In genomic region chr5:123114924-123115323, GRCm38 (mm10) we compare ENCODE assay signal across 9 mouse cellular contexts. TPM values are rescaled to one million over a fixed set of nuclear protein-coding genes. Genes with fewer than 3 reads are reported as not detected.
DNase-seq lines count a peak whose midpoint lies in the region; ATAC-seq and TF ChIP-seq lines count a peak whose summit lies in the region.
"Had no signal": no experiment of that assay in that cellular context is flagged by ENCODE, and none has a peak within 500 bp of the region (broad histone marks: within the 10 kb centered on the region; RNA-seq: fewer than 3 reads in every experiment).

No protein-coding gene starts in this region.

- peak; percentile 41; the same call in 1 of the 2 replicates for ATAC-seq in hindbrain, postnatal 0 days
- no peak for ATAC-seq in hindbrain, embryonic 14.5 days (ENCODE audit: low FRiP score)
- no peak; the same call in 1 of the 2 replicates for ATAC-seq in lung, embryonic 16.5 days (ENCODE audit: low read depth)

- H3K4me2 ChIP-seq in hindbrain, postnatal 0 days (ENCODE audit: low read depth, low read length): no peak overlapping the region
- no peak overlapping the region for H3K4me2 ChIP-seq in hindbrain, embryonic 14.5 days (replicated peaks)
- no peak overlapping the region for H3K4me2 ChIP-seq in lung, embryonic 16.5 days (ENCODE audit: low read depth, low read length)

- 25% methylated on average over 7 of the region's 7 CpGs for WGBS in hindbrain, postnatal 0 days
- WGBS in hindbrain, embryonic 14.5 days: 35% methylated on average over 7 of the region's 7 CpGs
- 39% methylated on average over 7 of the region's 7 CpGs for WGBS in lung, embryonic 16.5 days

- intact Hi-C loops in gastrocnemius, postnatal 36 days (cut with DNase I): loop anchor here (5.0 kb wide), 1 partner anchor 37 kb away; no protein-coding TSS in a partner anchor

- H3K27ac ChIP-seq in hindbrain, postnatal 0 days: no peak overlapping the region
- no peak overlapping the region for H3K27ac ChIP-seq in hindbrain, embryonic 14.5 days
- 0 out of 2 replicates have a peak overlapping the region, but pooled peaks have one; percentile 13 for H3K27ac ChIP-seq in lung, embryonic 16.5 days (ENCODE audit: low read length)

- no peaks in the 10 kb centered on the region for H3K27me3 ChIP-seq in hindbrain, postnatal 0 days (ENCODE audit: insufficient read depth, low read length)
- no peaks in the 10 kb centered on the region for H3K27me3 ChIP-seq in hindbrain, embryonic 14.5 days (ENCODE audit: control insufficient read depth, insufficient read depth, low read length)
- H3K27me3 ChIP-seq in E14TG2a.4 (ENCODE audit: insufficient read depth, low read length): peaks cover 25% of the 10 kb centered on the region
- H3K27me3 ChIP-seq in lung, embryonic 16.5 days (ENCODE audit: control insufficient read depth, insufficient read depth, low read depth, low read length): no peaks in the 10 kb centered on the region

- TF ChIP-seq CTCF in hindbrain, postnatal 0 days (IDR thresholded peaks at IDR 0.05; ENCODE audit: low read depth): peak; percentile 74
- TF ChIP-seq CTCF in E14TG2a.4 (conservative IDR thresholded peaks at IDR 0.05; ENCODE audit: low read length): peak; percentile 25

- H3K4me3 ChIP-seq in hindbrain, postnatal 0 days (ENCODE audit: low read length): no peak overlapping the region
- H3K4me3 ChIP-seq in hindbrain, embryonic 14.5 days (replicated peaks; ENCODE audit: low read length): no peak overlapping the region
- no peak overlapping the region for H3K4me3 ChIP-seq in E14TG2a.4 (replicated peaks; ENCODE audit: low read length)
- no peak overlapping the region for H3K4me3 ChIP-seq in lung, embryonic 16.5 days (ENCODE audit: low read length)
- H3K4me3 ChIP-seq: myocyte had no signal

- DNase-seq in hindbrain, postnatal 0 days (ENCODE audit: low spot score): peak; percentile 59
- DNase-seq in hindbrain, embryonic 14.5 days (ENCODE audit: low spot score): no peak
- peak; percentile 42 for DNase-seq in 3T3-L1 (ENCODE audit: low read depth, low spot score)
- peak; percentile 32 to 59 for DNase-seq in thymus, postnatal 10 days (ENCODE audit: low spot score in 2 of 2)
- DNase-seq in cerebellum, adult 11-12 months: no peak
- no peak for DNase-seq in gastrocnemius, postnatal 36 days

- H3K4me1 ChIP-seq in hindbrain, postnatal 0 days (ENCODE audit: insufficient read depth, low read length): peaks cover 3% of the 10 kb centered on the region; the same call in 1 of the 2 replicates
- H3K4me1 ChIP-seq in hindbrain, embryonic 14.5 days (replicated peaks; ENCODE audit: control insufficient read depth, insufficient read depth, low read length): peaks cover 12% of the 10 kb centered on the region
- peaks cover 36% of the 10 kb centered on the region for H3K4me1 ChIP-seq in E14TG2a.4 (replicated peaks; ENCODE audit: low read depth, low read length)
- H3K4me1 ChIP-seq in lung, embryonic 16.5 days (replicated peaks; ENCODE audit: control insufficient read depth, insufficient read depth, low read length): peaks cover 29% of the 10 kb centered on the region

- H3K9ac ChIP-seq in hindbrain, postnatal 0 days (replicated peaks; ENCODE audit: low read length): no peak overlapping the region
- no peak overlapping the region for H3K9ac ChIP-seq in hindbrain, embryonic 14.5 days
- no peak overlapping the region for H3K9ac ChIP-seq in lung, embryonic 16.5 days (ENCODE audit: low read length)

- no peaks in the 10 kb centered on the region; the same call in 1 of the 2 replicates for H3K36me3 ChIP-seq in hindbrain, postnatal 0 days (ENCODE audit: insufficient read depth, low read length)
- H3K36me3 ChIP-seq in hindbrain, embryonic 14.5 days (replicated peaks; ENCODE audit: control insufficient read depth, insufficient read depth): no peaks in the 10 kb centered on the region
- H3K36me3 ChIP-seq in E14TG2a.4 (ENCODE audit: insufficient read depth, low read length): peaks cover 21% of the 10 kb centered on the region
- no peaks in the 10 kb centered on the region for H3K36me3 ChIP-seq in lung, embryonic 16.5 days (ENCODE audit: control insufficient read depth, insufficient read depth, low read length)

- H3K9me3 ChIP-seq in hindbrain, postnatal 0 days (ENCODE audit: low read length): no peaks in the 10 kb centered on the region
- H3K9me3 ChIP-seq in hindbrain, embryonic 14.5 days (ENCODE audit: control insufficient read depth, low read length): no peaks in the 10 kb centered on the region
- H3K9me3 ChIP-seq in E14TG2a.4 (ENCODE audit: low read length): no peaks in the 10 kb centered on the region
- H3K9me3 ChIP-seq in lung, embryonic 16.5 days (ENCODE audit: control insufficient read depth, low read length): no peaks in the 10 kb centered on the region

RNA-seq across cellular contexts. Expression of gene Rhof, which starts 17.6 kb away (rescaled TPM):
- 43.5 and 44.4 TPM in 2 replicates for total RNA-seq in hindbrain, postnatal 0 days (2014; rRNA removed)
- polyA plus RNA-seq in hindbrain, postnatal 0 days (2015; fragmentation: Nextera tagmentation; extraction: Ambion mirVana): 36.6 and 36.8 TPM in 2 replicates
- polyA plus RNA-seq in hindbrain, embryonic 14.5 days (2014; fragmentation: Nextera tagmentation; extraction: Ambion mirVana): 13.0 and 17.5 TPM in 2 replicates
- polyA plus RNA-seq in lung, embryonic 16.5 days (2015; fragmentation: Nextera tagmentation; extraction: Ambion mirVana): 5.3 and 5.6 TPM in 2 replicates
- under 1 TPM; 0.15 to 0.38 TPM for total RNA-seq in gastrocnemius, postnatal 36 days (2021)

RNA-seq across cellular contexts. Expression of gene Setd1b, which starts 27.1 kb away (rescaled TPM):
- total RNA-seq in hindbrain, postnatal 0 days (2014; rRNA removed): 4.8 TPM in 2 replicates
- 7.1 and 7.2 TPM in 2 replicates for polyA plus RNA-seq in hindbrain, postnatal 0 days (2015; fragmentation: Nextera tagmentation; extraction: Ambion mirVana)
- polyA plus RNA-seq in hindbrain, embryonic 14.5 days (2014; fragmentation: Nextera tagmentation; extraction: Ambion mirVana): 12.6 and 12.7 TPM in 2 replicates
- polyA plus RNA-seq in lung, embryonic 16.5 days (2015; fragmentation: Nextera tagmentation; extraction: Ambion mirVana): 8.4 and 9.1 TPM in 2 replicates
- 10 to 100 TPM in 1 of 2 experiments, 1 to 10 TPM in 1; 7.7 to 13.0 TPM for total RNA-seq in gastrocnemius, postnatal 36 days (2021)

RNA-seq across cellular contexts. Expression of gene Tmem120b, which starts 46.7 kb away (rescaled TPM):
- 15.3 and 29.3 TPM in 2 replicates for total RNA-seq in hindbrain, postnatal 0 days (2014; rRNA removed)
- 17.7 and 19.6 TPM in 2 replicates for polyA plus RNA-seq in hindbrain, postnatal 0 days (2015; fragmentation: Nextera tagmentation; extraction: Ambion mirVana)
- polyA plus RNA-seq in hindbrain, embryonic 14.5 days (2014; fragmentation: Nextera tagmentation; extraction: Ambion mirVana): 13.0 and 14.0 TPM in 2 replicates
- polyA plus RNA-seq in lung, embryonic 16.5 days (2015; fragmentation: Nextera tagmentation; extraction: Ambion mirVana): 12.4 and 14.5 TPM in 2 replicates
- total RNA-seq in gastrocnemius, postnatal 36 days (2021): 10 to 100 TPM; 18.9 to 19.0 TPM

RNA-seq across cellular contexts. Expression of gene Psmd9, which starts 54.3 kb away (rescaled TPM):
- 28.5 and 30.8 TPM in 2 replicates for total RNA-seq in hindbrain, postnatal 0 days (2014; rRNA removed)
- polyA plus RNA-seq in hindbrain, postnatal 0 days (2015; fragmentation: Nextera tagmentation; extraction: Ambion mirVana): 86.1 and 87.2 TPM in 2 replicates
- 59.1 and 66.8 TPM in 2 replicates for polyA plus RNA-seq in hindbrain, embryonic 14.5 days (2014; fragmentation: Nextera tagmentation; extraction: Ambion mirVana)
- 87.0 and 91.8 TPM in 2 replicates for polyA plus RNA-seq in lung, embryonic 16.5 days (2015; fragmentation: Nextera tagmentation; extraction: Ambion mirVana)
- total RNA-seq in gastrocnemius, postnatal 36 days (2021): 10 to 100 TPM; 13.0 to 15.7 TPM

Comparison
In these comparisons a context has a peak if more than half of its experiments do, and no peak if none do; other contexts are left out.
1. DNase-seq: peak in hindbrain, postnatal 0 days (single experiment), 3T3-L1 (single experiment) and thymus, postnatal 10 days (2 of 2); none in hindbrain, embryonic 14.5 days (single experiment), cerebellum, adult 11-12 months (single experiment) and gastrocnemius, postnatal 36 days (0 of 2).